Mouse (Mus musculus) adrenal gland, adult 8-10 months (tissue): ENCODE data around the gene Drosha. TPM values are rescaled to one million over a fixed set of nuclear protein-coding genes. Genes with fewer than 3 reads are reported as not detected.
"Not testable (repeated sequence)": the region's sequence is repeated elsewhere in the genome, so short reads cannot be mapped to it uniquely, and the experiment has no call there.

ENCODE experiments used
- DNase-seq: peaks from one replicate; pipeline ENCODE4 v3.0.0; 2022
- total RNA-seq, 4 experiments: library from RNA; stranded (reverse); gene quantifications; 2 replicates each; pipeline ENCODE4 v1.2.4; 2022

Drosha gene
- total RNA-seq, 4 experiments from 2014 or later = 32.0 to 40.5 (median 38.7) TPM

- no peak for DNase-seq
These were observed 62.6 kb downstream of the Drosha start for GRCm38 (mm10) chr15:12887206-12887605.

DNA sequence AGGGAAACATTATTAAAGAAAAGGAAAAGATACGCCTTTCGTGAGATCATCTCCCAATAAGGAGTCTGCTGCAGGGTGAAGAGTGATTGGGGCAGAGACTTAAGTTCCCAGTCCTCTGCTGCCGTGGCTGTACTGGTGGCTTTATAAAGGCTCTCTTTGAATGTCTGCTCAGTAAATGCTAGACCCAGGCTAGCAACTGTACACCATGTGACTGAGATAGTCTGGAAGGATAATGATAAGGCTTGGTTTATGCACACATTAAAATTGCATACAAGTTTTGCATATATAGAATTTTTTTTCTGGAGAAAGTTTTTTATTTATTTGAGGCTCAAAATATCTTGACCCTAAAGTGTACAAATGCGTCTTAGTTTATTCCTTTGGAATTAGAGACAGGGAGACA lies 63.7 kb downstream of the Drosha start:
- no peak for DNase-seq

DNA sequence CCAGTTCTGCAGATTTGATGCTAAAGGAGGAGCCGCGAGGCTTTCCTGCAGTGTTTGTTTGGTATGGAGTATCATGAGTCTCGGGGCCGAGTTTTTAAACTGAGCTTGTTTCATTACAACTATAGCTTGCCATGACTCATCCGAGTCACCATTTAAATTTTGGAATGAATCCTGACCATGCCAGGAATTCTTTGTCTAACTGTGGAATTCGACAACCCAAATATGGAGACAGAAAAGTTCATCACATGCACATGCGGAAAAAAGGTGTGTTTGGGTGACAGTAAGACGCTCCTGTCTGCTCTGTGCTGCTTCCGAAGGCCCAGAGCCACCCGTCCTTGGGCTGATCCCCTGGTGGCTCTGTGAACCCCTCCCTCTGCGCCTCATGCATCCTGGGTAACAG lies 65.3 kb downstream of the Drosha start:
- no peak for DNase-seq

DNA sequence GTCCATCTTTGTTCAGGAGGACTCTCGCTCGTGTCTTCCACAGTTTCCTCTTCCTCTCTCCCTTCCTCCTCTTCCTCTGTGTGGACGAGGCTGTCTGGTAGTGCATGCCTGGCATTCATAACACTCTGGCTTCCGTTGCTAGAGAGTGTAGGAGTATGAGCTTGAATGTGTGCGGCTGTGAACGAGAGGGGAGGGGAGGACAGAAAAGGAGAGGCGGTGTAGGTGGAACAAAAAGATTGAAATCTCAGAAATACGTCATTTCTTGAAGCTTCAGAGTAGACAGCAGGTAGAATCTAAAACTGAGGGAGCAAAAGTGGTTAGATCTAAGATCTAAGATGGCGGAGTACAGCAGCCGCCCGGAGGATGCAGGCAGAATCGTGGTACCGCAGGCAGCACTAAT lies 70.8 kb downstream of the Drosha start:
- no peak for DNase-seq

DNA sequence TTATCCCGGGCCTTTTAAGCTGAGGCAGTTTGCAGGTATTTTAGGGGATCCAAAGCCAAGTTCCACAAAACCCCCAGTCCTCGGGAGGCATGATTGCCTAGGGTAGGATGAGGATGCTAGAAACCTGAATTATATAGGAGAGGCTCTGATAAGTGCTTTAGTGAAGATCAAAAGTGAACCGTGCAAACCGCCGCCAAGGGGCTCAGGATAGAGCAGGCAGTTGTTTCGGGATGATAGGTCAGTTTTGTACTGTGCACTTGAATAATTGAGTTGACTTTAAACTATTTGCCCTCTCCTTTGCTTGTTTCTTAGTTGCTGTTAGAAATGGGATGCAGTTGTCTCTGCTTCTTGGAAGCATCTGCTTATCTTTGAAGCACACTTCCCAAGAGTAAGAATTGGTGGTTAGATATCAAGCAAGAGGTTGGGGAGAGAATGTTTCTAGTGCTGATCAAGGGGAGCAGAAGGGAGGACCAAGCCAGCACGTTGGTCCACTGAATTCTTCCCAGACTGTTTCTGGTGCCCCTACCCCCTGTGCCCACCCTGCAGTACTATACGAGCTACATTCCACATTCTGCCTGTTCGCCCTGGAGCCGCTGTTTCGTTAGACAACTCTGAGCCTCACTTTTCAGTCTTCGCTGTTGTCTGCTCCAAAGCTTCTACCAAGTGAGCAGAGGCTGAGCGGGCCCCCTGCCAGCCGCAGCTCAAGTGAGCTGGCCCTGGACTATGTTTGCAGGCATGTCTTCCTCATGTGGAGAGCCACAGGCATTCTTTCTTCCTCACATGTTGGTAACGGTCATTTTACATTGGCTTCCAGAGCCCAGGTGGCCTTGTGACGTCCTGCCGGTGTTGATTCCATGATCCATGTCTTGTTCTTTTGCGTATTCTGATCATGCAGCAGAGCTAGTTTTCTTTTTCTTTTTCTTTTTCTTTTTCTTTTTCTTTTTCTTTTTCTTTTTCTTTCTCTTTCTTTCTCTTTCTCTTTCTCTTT lies 71.7 kb downstream of the Drosha start:
- no peak for DNase-seq

DNA sequence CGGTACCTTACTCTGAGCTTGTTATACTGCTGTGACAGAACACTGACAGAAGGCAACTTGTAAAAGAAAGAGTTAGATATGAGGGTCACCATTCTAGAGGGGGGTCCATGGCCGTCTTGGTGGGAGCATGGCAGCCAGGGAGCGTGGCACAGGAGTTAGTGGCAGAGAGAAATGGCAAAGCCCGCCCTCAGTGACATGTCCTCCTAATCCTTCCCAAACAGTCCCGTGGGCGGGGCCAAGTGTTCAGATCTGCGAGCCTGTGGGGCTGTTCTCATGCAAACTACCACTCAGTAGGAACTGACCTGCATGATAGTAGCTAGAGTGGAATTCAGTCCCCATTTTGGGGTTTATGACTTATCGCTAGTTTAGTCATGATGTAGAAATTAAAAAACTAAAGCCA lies 73.2 kb downstream of the Drosha start:
- no peak for DNase-seq

DNA sequence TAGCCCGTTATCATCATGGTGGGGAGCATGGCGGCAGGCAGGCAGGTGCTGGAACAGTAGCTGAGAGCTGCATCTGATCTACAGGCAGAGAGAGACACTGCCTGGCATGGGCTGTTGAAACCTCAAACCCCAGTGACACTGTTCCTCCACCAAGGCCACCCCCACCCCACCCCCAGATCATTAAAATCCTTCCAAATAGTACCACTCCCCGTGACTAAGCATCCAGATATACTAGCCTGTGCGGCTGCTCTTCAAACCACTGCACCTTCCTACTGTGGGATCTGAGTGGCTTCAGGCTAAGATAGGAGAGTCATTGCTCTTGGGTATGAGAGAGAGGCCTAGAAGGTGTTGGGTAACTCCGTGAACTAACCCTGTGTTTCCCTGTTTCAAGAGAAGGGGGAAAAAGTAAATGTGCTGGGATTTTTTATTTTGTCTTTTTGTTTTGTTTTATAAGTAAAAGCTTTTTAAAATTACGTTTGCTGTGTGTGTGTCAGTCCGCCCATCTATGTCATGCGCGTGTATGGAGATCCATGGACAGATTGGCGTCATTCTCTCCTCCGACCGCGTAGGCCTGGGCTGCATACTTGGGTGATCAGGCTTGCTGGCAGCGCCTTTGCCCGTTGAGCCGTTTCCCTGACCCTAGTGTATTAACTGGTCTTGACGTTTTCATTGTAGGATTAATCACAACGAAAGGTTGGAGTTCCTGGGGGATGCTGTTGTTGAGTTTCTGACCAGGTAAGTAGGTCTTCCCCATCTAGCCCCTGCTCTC lies 76.0 kb downstream of the Drosha start:
- DNase-seq = no peak

GRCm38 (mm10) chr15:12901197-12901570 lies 76.6 kb downstream of the Drosha start:
- DNase-seq = no peak

- no peak for DNase-seq
These were observed 79.8 kb downstream of the Drosha start for GRCm38 (mm10) chr15:12904442-12904841.

- DNase-seq = no peak
These were observed 83.5 kb downstream of the Drosha start for GRCm38 (mm10) chr15:12907962-12908719.

GRCm38 (mm10) chr15:12908720-12909028 lies 84.1 kb downstream of the Drosha start:
- DNase-seq = no peak

DNA sequence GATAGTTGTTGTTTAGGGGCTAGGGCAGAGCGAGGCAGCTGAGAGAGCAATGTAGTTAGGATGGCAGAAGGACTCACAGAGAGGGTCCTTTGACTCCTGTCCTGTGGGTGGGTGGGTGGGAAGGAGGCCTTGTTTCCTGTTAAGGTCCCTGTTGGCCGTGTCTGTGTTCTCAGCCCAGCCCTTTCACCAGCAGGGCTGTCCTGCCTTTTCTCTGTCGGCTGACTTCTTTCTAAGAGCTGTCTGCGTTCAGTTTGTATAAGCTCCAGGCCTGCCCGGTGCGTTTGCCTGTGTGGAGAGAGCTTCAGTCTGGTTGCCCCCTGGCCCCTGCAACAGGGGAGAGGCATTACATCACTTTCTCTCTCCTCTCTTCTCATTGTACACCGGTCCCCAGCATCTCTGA lies 84.6 kb downstream of the Drosha start:
- DNase-seq = no peak

DNA sequence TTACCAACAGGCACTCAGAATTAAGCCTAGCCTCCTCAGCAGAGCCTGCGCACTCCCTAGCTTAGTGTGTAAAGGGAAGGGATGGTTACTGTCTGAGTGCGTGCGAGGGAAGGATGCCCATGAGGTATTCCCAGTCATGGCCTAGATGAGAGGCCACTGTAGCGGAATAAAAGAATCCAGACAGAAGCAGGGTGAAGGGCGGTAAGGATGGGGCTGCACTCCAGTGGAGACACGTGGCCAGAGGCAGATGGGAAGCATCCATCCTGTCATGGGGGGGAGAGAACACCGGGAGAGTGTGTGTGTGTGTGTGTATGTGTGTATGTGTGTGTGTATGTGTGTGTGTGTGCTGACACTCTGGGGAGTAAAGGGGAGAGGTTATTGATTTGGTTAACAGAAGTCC lies 86.5 kb downstream of the Drosha start:
- DNase-seq = no peak

DNA sequence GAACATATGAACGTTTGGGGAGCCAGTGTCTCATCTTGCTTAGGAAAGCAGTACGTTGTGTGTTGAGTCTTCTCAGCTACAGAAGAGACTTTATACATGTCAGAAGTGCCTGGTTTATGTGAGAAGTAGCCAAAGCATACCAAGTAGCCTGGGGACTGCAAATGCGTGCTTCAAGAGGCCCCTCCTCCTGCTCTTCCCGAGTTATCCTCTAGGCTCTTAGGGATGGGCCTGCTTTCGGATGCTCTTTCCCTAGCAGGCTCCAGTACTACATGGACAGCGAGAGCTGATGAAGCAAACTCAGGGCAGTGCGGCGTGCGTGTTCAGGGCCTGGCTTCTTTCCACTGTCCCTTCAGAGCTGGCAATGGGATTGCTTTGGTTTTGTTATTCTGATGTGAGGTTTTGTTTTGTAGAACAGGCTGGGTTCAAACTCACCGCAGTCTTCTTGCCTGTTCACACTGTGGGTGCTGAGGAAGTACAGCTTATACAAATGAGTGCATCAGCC lies 91.8 kb downstream of the Drosha start:
- DNase-seq = no peak

DNA sequence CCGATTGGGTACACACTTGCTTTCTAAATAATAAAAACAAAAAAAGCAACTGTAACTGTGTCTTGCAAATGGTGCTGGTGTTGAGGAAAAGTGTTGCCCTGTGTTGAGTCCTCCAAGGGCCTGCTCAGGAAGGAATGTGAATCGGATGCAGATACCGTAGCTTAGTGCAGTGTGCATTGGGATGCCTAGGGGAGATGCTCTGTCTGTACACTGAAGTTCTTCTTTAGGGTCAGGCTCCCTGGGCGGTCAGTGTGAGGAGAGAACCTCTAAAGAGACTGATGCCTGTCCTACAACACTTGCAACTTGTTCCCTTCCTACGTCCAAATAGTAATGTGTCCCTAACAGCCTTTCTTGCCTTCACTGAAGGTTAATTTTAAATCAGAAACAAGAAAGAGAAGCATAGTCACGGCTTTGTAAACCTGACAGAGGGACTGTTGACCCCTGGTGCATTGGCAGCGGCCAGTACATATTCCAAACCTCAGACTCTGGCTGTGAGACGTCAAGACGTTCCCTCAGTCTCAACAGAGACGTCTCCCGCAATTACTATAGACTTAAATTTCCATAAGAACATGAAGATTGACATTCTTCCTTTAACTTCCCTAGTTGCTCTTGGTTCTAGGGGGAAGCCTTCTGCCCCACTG lies 94.8 kb downstream of the Drosha start:
- not testable (repeated sequence) for DNase-seq

- no peak for DNase-seq
These were observed 95.6 kb downstream of the Drosha start for GRCm38 (mm10) chr15:12919967-12920870.

DNA sequence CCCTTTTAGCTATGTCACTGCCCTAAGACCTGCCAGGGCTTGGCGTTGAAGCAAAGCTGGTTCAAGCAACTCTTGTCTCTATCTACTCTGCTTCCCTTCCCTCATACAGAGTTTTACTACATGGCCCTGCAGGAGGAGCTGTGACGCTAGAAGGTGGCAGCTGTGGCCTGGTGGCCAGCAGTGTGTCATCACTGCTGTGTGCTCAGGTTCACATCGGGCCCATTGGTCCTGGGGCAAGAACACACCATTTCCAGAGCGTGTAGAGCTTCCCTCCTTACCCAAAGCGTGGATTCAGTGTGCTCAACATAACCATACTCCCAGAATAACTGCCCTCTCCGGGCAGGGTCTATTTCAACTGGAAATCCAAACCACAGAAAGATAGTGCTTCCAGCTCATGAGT lies 97.3 kb downstream of the Drosha start:
- DNase-seq = no peak

DNA sequence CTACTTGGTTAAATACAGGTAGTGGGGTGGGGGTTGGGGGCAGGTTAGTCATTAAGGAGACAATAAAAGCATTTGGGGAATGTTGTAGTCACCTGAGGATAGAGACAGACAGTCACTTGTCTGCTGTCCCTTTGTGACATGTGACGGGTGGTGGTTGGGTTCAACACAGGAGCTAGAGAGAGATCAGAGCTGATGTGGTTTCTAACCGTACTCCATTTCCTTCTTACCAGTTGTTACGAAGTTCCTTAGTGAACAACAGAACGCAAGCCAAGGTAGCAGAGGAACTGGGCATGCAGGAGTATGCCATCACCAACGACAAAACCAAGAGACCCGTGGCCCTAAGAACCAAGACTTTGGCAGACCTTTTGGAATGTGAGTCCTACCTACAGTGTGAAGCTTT lies 99.2 kb downstream of the Drosha start:
- no peak for DNase-seq

- no peak for DNase-seq
These were observed 106.9 kb downstream of the Drosha start for GRCm38 (mm10) chr15:12931481-12931880.

DNA sequence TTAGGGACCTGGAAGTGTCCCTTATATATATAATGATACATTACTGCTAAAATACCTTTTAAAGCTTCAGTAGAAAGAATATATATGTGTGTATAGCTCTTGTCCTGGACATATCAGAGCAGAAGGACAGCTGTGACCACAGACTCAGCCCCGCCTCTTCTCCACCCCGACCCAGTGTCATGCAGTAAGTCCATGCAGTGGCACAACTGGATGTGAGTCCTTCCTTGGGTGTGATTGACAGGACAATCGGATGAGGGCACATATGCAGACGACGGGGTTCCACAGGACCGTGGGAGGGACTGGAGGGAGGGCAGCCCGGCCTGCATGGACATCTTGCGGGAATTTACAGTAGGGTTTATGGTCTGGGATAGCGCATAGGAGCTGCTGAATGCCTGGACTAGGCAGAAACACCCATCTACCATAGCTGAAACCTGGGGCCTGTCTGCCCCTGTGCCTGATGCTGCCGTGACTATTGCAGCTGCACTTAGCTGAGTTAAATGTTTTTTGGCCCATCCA lies 111.7 kb downstream of the Drosha start:
- DNase-seq = no peak

GRCm38 (mm10) chr15:12937326-12937725 lies 112.7 kb downstream of the Drosha start:
- not testable (repeated sequence) for DNase-seq
